Mouse (Mus musculus): ENCODE data around the gene Camta1.

DNA sequence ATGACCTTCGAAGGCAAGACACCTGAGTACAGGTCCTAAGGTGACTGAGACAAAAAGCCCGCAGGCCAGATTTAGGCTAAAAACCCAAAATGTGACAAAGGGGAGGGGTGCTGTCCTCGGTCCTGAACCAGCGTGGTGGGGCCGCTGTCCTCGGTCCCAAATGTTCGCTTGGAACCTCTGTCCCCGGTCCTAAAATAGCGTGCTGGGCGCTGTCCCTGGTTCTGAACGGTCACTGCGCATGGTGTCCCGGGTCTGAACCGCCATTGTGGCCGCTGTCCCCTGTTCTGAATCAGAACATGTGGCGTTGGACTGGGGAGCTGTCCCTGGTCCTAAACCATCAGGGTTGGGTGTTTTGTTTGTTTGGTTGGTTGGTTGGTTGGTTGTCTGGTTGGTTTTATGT lies 257.2 kb downstream of the Camta1 start:
- TF ChIP-seq TAL1 (IDR thresholded peaks at IDR 0.05; ENCODE audit: low read length) (no peak), GATA1 (IDR thresholded peaks at IDR 0.05; ENCODE audit: low read length) (no peak)
